Mouse (Mus musculus): Measurements from ENCODE around the gene Olfr53.
"Not testable (repeated sequence)": the region's sequence is repeated elsewhere in the genome, so short reads cannot be mapped to it uniquely, and the experiment has no call there.

The Olfr53 gene

DNA sequence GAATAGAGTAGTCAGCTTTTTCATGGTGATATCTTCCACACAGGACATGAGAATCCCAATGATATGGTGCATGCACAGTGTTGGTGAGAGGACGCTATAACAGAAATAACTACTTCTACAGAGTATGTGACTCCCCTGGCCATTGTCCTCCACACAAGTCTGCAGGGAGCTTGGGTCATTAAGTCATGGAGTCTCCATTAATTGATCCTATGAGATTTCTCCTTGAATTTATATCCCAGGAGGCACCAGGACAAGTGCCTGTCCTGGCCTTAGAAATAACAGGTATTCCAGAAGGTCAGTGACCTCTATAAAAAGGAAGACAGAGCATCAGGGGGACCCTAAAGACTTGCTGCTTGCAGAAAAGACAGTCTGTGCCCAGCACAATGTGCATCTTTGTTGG is at the start of gene Olfr53:
Gene Olfr53 (plus strand): TSS at position 301 of the 400 bp plus-strand sequence.
- no peak for DNase-seq (ENCODE audit: low read depth, low spot score)

DNA sequence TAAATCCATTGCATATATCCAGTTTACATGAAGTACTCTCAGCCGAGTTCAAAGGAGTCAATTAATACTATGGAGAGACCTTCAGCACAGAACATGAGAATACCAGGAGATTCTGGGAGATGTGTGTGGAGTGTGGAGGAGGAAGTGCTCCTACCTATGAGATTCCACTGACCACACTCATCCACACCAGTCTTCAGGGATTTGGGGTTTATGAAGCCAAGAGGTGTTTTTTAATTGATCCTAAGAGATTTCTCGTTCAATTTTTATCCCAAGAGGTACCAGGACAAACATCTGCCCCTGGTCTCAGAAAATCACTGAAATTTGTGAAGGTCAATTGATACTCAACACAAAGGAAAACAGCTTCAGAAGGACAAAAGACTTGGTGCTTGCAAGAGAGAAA is 45.3 kb upstream of the Olfr53 start, which contains the start of gene Olfr46:
Gene Olfr46 (plus strand): TSS at position 301 of the 400 bp plus-strand sequence.
- DNase-seq (ENCODE audit: low read depth, low spot score), result not testable (repeated sequence)

DNA sequence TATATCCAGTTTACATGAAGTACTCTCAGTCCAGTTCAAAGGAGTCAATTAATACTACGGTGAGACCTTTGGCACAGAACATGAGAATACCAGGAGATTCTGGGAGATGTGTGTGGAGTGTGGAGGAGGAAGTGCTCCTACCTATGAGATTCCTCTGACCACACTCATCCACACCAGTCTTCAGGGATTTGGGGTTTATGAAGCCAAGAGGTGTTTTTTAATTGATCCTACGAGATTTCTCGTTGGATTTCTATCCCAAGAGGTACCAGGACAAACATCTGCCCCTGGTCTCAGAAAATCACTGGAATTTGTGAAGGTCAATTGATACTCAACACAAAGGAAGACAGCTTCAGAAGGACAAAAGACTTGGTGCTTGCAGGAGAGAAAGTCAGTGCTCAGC is 17.6 kb upstream of the Olfr53 start, which contains the start of gene Olfr61:
Gene Olfr61 (plus strand): TSS at position 301 of the 400 bp plus-strand sequence.
- DNase-seq (ENCODE audit: low read depth, low spot score), result not testable (repeated sequence)

DNA sequence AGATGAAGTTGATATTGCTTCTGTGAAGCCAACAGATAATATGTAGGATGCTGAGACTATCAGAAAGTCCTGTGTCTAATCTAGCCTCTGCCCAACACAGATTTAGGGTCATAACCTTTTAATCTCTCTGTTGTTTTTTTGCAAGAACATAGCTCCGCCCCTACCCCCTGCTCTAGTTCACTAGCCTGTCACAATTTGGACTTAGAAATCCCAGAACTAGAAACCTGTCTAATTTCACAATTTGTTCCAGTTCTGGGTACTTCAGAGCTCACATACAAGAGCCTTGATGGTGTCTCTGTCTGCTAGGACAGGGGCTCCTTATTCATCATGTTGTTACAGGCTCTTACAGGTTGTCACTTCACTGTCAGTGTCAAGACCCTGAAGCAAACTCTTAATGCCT is 15.7 kb upstream of the Olfr53 start:
- no peak for DNase-seq (ENCODE audit: low read depth, low spot score)

DNA sequence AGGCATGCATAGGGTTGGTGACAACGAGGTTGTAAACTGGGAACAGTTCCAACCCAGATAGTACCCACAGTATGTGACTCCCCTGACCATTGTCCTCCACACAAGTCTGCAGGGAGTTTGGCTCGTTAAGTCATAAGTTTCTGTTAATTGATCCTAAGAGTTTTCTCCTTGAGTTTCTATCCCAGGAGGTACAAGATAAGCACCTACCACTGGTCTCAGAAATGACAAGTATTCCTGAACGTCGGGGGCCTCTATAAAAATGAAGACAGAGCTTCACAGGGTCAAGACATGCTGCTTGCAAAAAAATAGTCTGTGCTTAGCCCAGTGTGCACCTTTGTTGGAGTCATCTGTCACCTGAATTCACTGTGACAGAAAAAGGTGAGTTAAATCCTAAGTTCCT is 13.4 kb downstream of the Olfr53 start, which contains the start of gene Olfr539:
Gene Olfr539 (plus strand): TSS at position 301 of the 400 bp plus-strand sequence.
- DNase-seq (ENCODE audit: low read depth, low spot score), result no peak

DNA sequence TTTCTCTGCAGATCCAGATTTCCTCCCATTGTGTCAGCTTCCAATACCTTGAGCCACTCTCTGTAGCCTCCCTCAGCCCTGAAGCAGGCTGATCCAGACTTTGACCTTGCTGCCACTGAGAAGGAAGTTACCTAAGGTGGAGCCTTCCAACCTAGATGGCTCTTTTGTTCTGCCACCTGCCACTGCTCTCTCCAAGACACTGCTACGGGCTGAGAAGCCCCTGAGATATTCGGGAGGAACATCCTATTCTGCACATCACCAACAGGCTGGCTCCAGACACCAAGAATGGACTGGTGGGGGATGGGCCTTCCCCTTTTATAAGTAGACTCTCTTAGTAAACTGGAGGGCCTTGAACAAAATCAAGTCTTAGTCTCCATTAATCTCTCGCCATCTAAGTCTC is 24.4 kb downstream of the Olfr53 start:
- peak; percentile 55 for DNase-seq (ENCODE audit: low read depth, low spot score)

DNA sequence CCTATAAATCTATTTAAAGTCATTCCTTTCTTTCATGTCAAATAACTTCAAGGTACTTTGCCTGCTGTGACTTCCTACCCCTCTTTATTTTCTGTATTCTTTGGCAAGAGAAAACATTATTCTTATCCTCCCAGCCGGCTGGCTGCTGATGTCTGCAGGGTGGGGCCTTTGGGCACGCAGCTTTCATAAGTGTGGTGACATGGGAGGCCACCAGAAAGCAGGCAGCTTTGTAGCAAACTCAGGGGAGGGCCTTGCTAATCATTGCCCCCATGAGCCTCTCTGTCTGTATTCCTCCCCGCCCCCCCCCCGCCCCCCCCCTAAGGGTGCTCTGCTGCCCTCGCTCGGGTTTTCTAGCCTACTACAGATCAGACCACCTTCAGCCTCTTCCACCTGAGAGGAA is 29.6 kb downstream of the Olfr53 start:
- peak; percentile 17 for DNase-seq (ENCODE audit: low read depth, low spot score)

DNA sequence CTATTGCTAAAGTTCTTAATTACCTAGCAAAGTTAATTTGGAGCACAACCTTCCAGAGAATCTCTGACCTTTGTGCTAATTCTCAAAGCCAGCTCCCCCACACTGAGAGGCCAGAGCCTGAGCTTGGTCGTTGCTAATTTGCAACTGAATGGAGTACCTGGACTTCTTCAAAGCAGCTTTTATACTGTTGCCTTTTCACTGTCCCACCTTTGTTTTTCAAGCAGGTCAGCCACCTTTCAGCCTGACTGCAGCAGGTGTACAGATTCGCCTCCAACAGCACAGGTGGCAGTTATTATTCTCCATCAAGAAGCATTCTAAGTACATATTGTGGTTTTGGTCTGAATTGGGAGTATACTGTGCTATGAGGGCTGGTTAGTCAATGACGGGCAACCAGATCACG is 33.3 kb downstream of the Olfr53 start:
- DNase-seq (ENCODE audit: low read depth, low spot score), result peak; percentile 64

DNA sequence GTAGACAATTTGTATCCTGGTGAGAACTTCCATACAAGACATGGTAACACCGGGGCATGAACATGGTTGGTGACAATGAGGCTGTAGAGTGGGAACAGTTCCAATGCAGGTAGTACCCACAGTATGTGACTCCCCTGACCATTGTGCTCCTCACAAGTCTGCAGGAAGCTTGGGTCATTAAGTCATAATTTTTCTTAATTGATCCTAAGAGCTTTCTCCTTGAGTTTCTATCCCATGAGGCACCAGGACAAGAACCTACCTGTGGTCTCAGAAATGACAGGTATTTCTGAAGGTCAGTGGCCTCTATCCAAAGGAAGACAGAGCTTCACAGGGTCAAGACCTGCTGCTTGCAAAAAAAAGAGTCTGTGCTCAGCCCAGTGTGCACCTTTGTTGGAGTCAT is 35.4 kb downstream of the Olfr53 start, which contains the start of gene Olfr45:
Gene Olfr45 (plus strand): TSS at position 301 of the 400 bp plus-strand sequence.
- DNase-seq (ENCODE audit: low read depth, low spot score), result no peak

DNA sequence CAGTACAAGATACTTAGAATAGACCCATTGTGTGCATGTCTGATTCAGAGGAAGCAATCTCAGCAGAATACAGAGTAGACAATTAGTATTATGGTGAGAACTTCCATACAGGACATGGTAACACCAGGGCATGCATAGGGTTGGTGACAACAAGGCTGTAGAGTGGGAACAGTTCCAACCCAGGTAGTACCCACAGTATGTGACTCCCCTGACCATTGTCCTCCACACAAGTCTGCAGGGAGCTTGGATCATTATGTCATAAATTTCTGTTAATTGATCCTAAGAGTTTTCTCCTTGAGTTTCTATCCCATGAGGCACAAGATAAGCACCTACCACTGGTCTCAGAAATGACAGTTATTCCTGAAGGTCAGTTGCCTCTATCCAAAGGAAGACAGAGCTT is 50.7 kb downstream of the Olfr53 start, which contains the start of gene Olfr541:
Gene Olfr541 (plus strand): TSS at position 301 of the 400 bp plus-strand sequence.
- DNase-seq (ENCODE audit: low read depth, low spot score), result no peak

All from R1 (cell line).